Comparison of ENCODE assay signal across 19 mouse cellular contexts in the genomic region with DNA sequence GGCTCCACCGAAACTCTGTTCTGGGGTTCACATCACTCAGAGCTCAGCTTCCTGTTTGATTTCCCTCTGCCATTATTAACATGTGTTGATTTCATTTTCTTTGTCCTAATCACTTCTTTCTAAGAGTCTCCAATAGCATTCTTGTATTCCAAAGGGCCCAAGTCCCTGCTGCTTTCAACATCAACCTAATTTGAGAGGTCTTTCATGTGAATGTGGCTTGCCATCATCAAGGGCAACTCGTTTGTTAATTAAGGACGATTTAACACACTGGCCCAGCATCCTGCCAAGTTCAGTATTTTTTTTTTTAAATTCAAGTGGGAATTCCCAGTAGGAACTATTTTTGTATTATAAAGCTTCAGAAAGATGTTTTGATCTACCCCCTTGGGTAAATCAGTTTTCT.
"Had no signal": no experiment of that assay in that cellular context is flagged by ENCODE, and none has a peak within 500 bp of the region (broad histone marks: within the 10 kb centered on the region; RNA-seq: fewer than 3 reads in every experiment).

No protein-coding gene starts in this region.

- H3K27me3 ChIP-seq: lung, embryonic 15.5 days; midbrain, embryonic 13.5 days; neural tube, embryonic 13.5 days; neural tube, embryonic 15.5 days had no signal

- H3K9ac ChIP-seq: liver, postnatal 0 days; lung, embryonic 15.5 days; midbrain, embryonic 13.5 days; neural tube, embryonic 13.5 days; neural tube, embryonic 15.5 days had no signal

- H3K4me1 ChIP-seq: lung, embryonic 15.5 days; neural tube, embryonic 15.5 days had no signal

- ATAC-seq: liver, postnatal 0 days; lung, postnatal 0 days; midbrain, embryonic 13.5 days; midbrain, embryonic 16.5 days had no signal

- H3K9me3 ChIP-seq: lung, embryonic 15.5 days; midbrain, embryonic 10.5 days; midbrain, embryonic 13.5 days; neural tube, embryonic 13.5 days; neural tube, embryonic 15.5 days had no signal

- DNase-seq: liver, postnatal 0 days; lung, adult 2 months; lung, postnatal 4 days; retina, postnatal 1 day; right cerebral cortex, adult 18-20 months; right cerebral cortex, postnatal 25 days; right cerebral cortex, postnatal 4 days; spleen, adult 18-20 months; thymus, adult 18-20 months; thymus, postnatal 14 days; thymus, postnatal 36 days had no signal

- H3K4me3 ChIP-seq: lung, embryonic 15.5 days; midbrain, embryonic 10.5 days; midbrain, embryonic 13.5 days; myocyte; neural tube, embryonic 13.5 days; neural tube, embryonic 15.5 days had no signal

- H3K36me3 ChIP-seq: lung, embryonic 15.5 days; midbrain, embryonic 10.5 days; midbrain, embryonic 13.5 days; neural tube, embryonic 13.5 days; neural tube, embryonic 15.5 days had no signal

- H3K27ac ChIP-seq: lung, embryonic 15.5 days; midbrain, embryonic 10.5 days; midbrain, embryonic 13.5 days; neural tube, embryonic 13.5 days; neural tube, embryonic 15.5 days had no signal

- H3K4me2 ChIP-seq: lung, embryonic 15.5 days; midbrain, embryonic 13.5 days; neural tube, embryonic 13.5 days; neural tube, embryonic 15.5 days had no signal
